Mouse (Mus musculus) kidney, adult 11 months (tissue): ENCODE measurements at regions not wholly inside any gene's neighbourhood (a gene's known extent, or its start where the extent isn't known, plus 50 kb on each side); places are given as distances from the start of the nearest gene placed in this dataset.

Experiments used
- DNase-seq: peaks from one replicate; pipeline ENCODE4 v3.0.0; 2022

DNA sequence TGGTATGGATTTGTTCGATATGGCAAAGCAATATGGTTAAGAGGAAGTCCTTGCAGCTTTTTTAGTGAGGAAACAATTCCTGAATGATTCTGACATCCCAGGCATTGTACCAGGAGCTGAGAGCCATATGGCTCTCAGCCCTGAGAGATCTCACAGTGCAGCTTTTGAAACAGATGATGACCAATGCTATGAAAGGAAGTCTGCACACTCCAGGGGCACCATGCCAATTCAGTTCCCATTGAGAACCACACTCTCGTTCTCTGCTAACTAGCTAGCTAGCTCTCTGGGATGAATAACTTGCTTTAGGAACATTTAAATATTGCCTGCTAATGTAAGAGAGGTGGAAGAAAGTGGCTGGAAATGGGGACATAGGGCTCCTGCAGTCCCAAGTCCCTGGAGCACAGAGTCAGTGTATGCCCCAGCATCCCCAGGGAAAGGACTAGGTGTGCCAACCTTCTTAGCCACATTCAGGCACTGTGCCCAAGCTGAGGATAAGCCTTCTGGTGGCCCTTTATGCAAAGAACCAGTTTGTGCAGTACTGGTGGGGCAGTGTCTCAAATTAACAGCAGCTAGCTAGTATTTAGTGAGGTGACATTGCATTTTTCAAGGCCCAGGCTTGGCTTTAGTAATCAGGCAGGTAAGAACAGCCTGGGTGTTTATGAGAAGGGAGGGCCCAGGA lies 61.8 kb upstream of the Nampt start:
- DNase-seq: peak; percentile 65

DNA sequence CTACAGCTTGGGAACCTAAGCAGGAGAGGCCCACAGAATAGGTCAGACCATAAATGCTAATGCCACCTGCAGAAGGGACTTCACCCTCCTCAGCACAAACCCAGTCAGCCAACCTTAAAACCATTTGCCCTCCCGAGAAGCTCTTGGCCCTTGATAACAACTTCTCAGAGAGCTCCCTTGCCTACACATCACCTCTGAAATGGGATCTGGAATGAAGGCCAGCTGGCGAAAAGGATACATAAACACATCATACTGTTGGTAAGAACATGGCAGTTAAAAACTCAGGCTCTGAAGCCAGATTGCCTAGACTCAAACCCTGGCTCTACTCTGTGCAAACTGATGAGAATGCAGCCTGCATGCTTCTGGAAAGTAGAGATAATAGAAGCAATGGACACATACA lies 61.2 kb upstream of the Nampt start:
- no peak for DNase-seq

DNA sequence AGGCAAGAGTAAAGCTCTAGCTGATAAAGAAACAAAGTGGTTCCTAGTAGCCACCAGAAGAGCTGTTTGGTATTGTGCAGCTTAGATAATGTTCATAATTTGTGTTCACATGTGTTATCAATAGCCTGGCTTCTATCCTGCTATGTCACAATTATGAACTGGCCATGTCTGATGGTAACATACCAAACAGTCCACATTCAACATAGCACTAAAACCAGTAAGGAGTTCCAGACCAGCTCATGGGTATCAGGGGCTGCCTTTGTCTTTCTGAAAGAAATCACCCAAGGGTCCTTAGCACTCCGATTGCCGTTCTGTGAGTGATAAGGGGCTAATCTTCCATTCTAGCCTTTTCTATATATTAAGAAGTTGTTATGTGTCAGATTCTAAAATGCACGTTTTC lies 58.7 kb upstream of the Nampt start:
- DNase-seq: no peak

DNA sequence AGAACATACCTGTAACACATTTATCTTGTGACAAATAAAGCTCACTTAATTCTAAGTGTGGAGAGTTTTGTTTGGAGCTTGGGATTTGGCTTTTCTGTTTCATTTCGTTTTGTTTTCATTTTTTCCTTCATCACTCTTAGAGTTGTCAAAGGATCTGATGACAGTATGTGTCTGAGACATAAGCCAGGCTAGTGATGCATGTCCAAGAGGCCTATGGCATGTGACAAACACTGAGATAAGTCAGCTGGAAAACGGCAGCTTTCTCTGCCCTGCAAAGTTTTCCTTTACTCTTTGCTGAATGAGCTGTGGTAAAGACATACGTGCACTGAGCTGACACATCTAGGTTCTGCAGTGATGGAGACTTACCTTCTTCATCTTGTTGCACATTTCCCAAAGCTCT lies 58.3 kb upstream of the Nampt start:
- no peak for DNase-seq

GRCm38 (mm10) chr12:32764271-32764670 lies 55.1 kb upstream of the Nampt start:
- DNase-seq: no peak

DNA sequence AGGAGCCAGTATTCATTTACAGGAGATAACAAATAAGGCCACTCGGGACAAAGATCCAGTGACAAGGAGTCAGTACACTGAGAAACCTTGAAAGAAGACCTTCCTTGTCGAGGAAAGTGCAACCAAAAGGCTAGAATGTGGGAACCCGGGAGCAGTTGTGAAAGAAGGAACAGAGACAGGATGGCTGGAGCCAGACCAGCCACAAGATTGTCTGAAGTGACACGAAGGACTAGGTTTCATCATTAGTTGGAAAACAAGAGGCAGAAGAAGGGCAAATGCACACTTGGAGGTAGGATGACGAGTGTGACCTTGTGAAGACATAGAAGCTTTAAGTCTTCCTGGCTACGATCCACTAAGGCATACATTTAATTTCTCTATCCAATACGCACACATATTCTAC lies 54.6 kb upstream of the Nampt start:
- no peak for DNase-seq

GRCm38 (mm10) chr12:32765861-32766260 lies 53.5 kb upstream of the Nampt start:
- DNase-seq: peak; percentile 58

GRCm38 (mm10) chr12:32766575-32766974 lies 52.8 kb upstream of the Nampt start:
- no peak for DNase-seq

- peak; percentile 40 for DNase-seq
Observed at GRCm38 (mm10) chr12:32767206-32768081, 51.9 kb upstream of the Nampt start.

- DNase-seq: peak; percentile 95
Observed at GRCm38 (mm10) chr12:32768082-32768743, 51.1 kb upstream of the Nampt start.

DNA sequence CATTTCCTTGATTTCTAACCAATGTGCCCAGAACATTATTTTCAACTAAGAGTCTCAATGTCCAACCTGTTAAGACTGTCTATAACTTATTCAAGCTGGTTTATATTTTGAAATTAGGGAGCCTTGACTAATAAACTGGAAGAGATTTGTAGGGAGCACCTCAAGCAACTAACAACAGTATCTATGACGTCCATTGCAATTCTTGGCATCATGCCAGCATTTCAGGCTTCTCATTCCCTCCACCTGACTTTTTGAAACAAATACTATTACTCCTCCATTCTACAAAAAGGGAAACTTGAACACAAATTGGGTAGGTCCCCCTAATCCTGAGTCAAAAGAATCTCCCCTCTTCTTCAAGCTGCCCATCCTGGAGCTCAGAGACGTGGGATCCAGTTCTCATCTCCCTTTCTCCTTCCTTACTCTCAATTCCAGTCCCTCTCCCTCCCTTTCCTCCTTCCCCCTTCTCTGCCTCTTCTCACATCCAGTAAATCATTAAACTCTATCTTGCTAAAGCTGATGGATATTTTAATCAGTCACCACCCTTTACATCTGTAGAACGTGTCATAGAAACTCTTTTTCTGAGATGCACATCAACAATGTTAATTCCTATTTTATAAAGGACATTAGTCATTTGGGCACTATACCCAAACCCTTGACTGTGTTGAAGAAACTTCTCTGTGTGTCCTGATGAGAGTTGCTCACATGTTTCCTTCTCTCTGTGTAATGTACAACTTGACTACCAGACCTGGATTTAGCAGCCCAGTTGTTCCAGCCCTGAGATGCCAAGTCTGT lies 50.4 kb upstream of the Nampt start:
- DNase-seq: peak; percentile 36
